Mouse (Mus musculus): ENCODE measurements around the gene Stac3.

DNA sequence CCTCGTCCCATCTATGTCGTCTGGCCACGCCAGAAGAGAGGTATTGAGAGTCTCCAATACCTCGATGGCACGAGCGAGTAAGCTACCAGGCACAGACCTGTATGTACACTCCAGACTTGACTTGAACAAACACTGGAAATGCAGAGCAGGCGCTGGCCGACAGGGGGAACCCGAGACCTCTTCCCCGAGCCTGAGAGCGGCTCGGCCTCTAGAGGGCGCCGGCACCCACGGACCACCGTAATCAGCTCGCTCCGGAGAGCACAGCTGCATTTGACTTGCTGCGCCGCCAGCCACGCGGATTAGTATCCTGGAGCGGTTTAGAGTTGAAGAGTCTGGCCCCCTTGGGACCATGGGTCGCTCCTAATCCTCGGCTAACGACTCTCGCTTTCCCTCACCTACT lies 11.3 kb downstream of the Stac3 start:
- peak; percentile 76 for TF ChIP-seq HCFC1 (IDR thresholded peaks at IDR 0.05; ENCODE audit: borderline replicate concordance, insufficient read depth, low read length)
- peak; percentile 63; the same call in 1 of the 2 replicates for TF ChIP-seq ZC3H11A (IDR thresholded peaks at IDR 0.05; ENCODE audit: borderline replicate concordance, low read depth, low read length)
- 0 out of 2 replicates have a peak, but pooled peaks have one; percentile 40 for TF ChIP-seq ZNF384 (IDR thresholded peaks at IDR 0.05; ENCODE audit: low read depth, low read length)
- no peak for TF ChIP-seq CHD2 (IDR thresholded peaks at IDR 0.05; ENCODE audit: low read depth, low read length)
- no peak for TF ChIP-seq MAFK (IDR thresholded peaks at IDR 0.05; ENCODE audit: insufficient read depth, low read depth, low read length)
